Mouse (Mus musculus) hindbrain, embryonic 12.5 days (tissue): ENCODE measurements around the gene Svs1. TPM values are rescaled to one million over a fixed set of nuclear protein-coding genes. Genes with fewer than 3 reads are reported as not detected.

Experiments
- ATAC-seq: fragments of 200-750 bp; cut with Nextera tagmentation; 2 replicates; pipeline ENCODE4 v1.8.0; 2017; ENCODE audit warnings: moderate TSS enrichment; ENCODE audit not compliant: low FRiP score
- H3K27ac ChIP-seq: fragments of 300-500 bp; sonication (generic); 2 replicates; pipeline ENCODE4 v1.5.1; 2016; ENCODE audit warnings: mild to moderate bottlenecking
- H3K27me3 ChIP-seq: fragments of 300-500 bp; sonication (generic); 2 replicates; pipeline ENCODE4 v1.6.1; 2016; ENCODE audit warnings: mild to moderate bottlenecking
- H3K36me3 ChIP-seq: fragments of 300-500 bp; sonication (generic); 2 replicates; pipeline ENCODE4 v1.6.1; 2016; ENCODE audit warnings: mild to moderate bottlenecking
- H3K4me1 ChIP-seq: fragments of 300-500 bp; sonication (generic); 2 replicates; pipeline ENCODE4 v1.6.1; 2016
- H3K4me2 ChIP-seq: fragments of 300-500 bp; sonication (generic); replicated peaks from 2 replicates; pipeline ENCODE4 v1.6.1; 2016; ENCODE audit warnings: mild to moderate bottlenecking
- H3K4me3 ChIP-seq: fragments of 300-500 bp; sonication (generic); 2 replicates; pipeline ENCODE4 v1.5.1; 2016; ENCODE audit warnings: mild to moderate bottlenecking
- H3K9ac ChIP-seq: fragments of 300-500 bp; sonication (generic); 2 replicates; pipeline ENCODE4 v1.6.1; 2016; ENCODE audit warnings: mild to moderate bottlenecking, moderate library complexity
- H3K9me3 ChIP-seq: fragments of 300-500 bp; sonication (generic); replicated peaks from 2 replicates; pipeline ENCODE4 v1.6.1; 2016; ENCODE audit warnings: mild to moderate bottlenecking
- WGBS: fragments of 180-500 bp; shearing (Covaris S2); methylation state at CpG from one replicate; pipeline ENCODE4 v1.1.7; 2016; 5-methylcytosine and 5-hydroxymethylcytosine counted together
- polyA plus RNA-seq: library from polyadenylated mRNA; unstranded; fragments of >200 nt; fragmentation: Nextera tagmentation; extraction: Ambion mirVana; gene quantifications from 2 replicates; pipeline ENCODE4 v1.2.1, GENCODE M21; 2016

Svs1 gene
- polyA plus RNA-seq, 1 experiment from 2014 or later: not detected

GRCm38 (mm10) chr6:49013458-49013857 is 26.8 kb downstream of the Svs1 start:
- ATAC-seq: no peak
- Histone ChIP-seq H3K4me2 (no peak overlapping the region), H3K4me3 (no peak overlapping the region), H3K27me3 (no peaks in the 10 kb centered on the region), H3K27ac (no peak overlapping the region), H3K4me1 (peaks cover 2% of the 10 kb centered on the region; the same call in 1 of the 2 replicates), H3K36me3 (no peaks in the 10 kb centered on the region), H3K9ac (no peak overlapping the region), H3K9me3 (no peaks in the 10 kb centered on the region; the same call in 1 of the 2 replicates)
- 91% methylated on average over 3 of the region's 3 CpGs for WGBS

GRCm38 (mm10) chr6:49017150-49017549 is 30.5 kb downstream of the Svs1 start:
- Histone ChIP-seq H3K9ac (no peak overlapping the region), H3K9me3 (no peaks in the 10 kb centered on the region), H3K27me3 (no peaks in the 10 kb centered on the region), H3K4me1 (0 out of 2 replicates have a peak, but pooled peaks cover 2% of the 10 kb centered on the region), H3K36me3 (no peaks in the 10 kb centered on the region), H3K27ac (no peak overlapping the region), H3K4me3 (no peak overlapping the region), H3K4me2 (no peak overlapping the region)
- ATAC-seq: no peak
- 72% methylated on average over 12 of the region's 12 CpGs for WGBS

- Histone ChIP-seq H3K27ac (no peak overlapping the region), H3K9me3 (no peaks in the 10 kb centered on the region), H3K4me2 (no peak overlapping the region), H3K27me3 (no peaks in the 10 kb centered on the region), H3K36me3 (no peaks in the 10 kb centered on the region), H3K4me1 (0 out of 2 replicates have a peak, but pooled peaks cover 2% of the 10 kb centered on the region), H3K4me3 (no peak overlapping the region), H3K9ac (no peak overlapping the region)
- ATAC-seq: no peak
- 88% methylated on average over 1 of the region's 1 CpGs for WGBS
These were observed 32.7 kb downstream of the Svs1 start for GRCm38 (mm10) chr6:49019341-49019740.

GRCm38 (mm10) chr6:49021141-49022012 is 34.7 kb downstream of the Svs1 start:
- H3K36me3 ChIP-seq: no peaks in the 10 kb centered on the region
- no peak overlapping the region for H3K27ac ChIP-seq
- H3K9ac ChIP-seq: no peak overlapping the region
- ATAC-seq: 0 out of 2 replicates have a peak, but pooled peaks have one; percentile 46
- no peak overlapping the region for H3K4me2 ChIP-seq
- no peaks in the 10 kb centered on the region for H3K9me3 ChIP-seq
- H3K4me1 ChIP-seq: 0 out of 2 replicates have a peak, but pooled peaks cover 2% of the 10 kb centered on the region
- WGBS: 66% methylated on average over 14 of the region's 14 CpGs
- no peaks in the 10 kb centered on the region for H3K27me3 ChIP-seq
- no peak overlapping the region for H3K4me3 ChIP-seq

GRCm38 (mm10) chr6:49022384-49022783 is 35.7 kb downstream of the Svs1 start:
- Histone ChIP-seq H3K27me3 (no peaks in the 10 kb centered on the region), H3K36me3 (no peaks in the 10 kb centered on the region), H3K9me3 (no peaks in the 10 kb centered on the region), H3K27ac (no peak overlapping the region), H3K4me1 (0 out of 2 replicates have a peak, but pooled peaks cover 2% of the 10 kb centered on the region), H3K4me3 (no peak overlapping the region), H3K9ac (no peak overlapping the region), H3K4me2 (no peak overlapping the region)
- ATAC-seq: no peak
- 86% methylated on average over 2 of the region's 2 CpGs for WGBS

- no peak overlapping the region for H3K4me2 ChIP-seq
- H3K27me3 ChIP-seq: no peaks in the 10 kb centered on the region
- no peaks in the 10 kb centered on the region for H3K36me3 ChIP-seq
- no peak overlapping the region for H3K4me3 ChIP-seq
- H3K4me1 ChIP-seq: 0 out of 2 replicates have a peak, but pooled peaks cover 2% of the 10 kb centered on the region
- no peak for ATAC-seq
- no peak overlapping the region for H3K9ac ChIP-seq
- H3K27ac ChIP-seq: no peak overlapping the region
- no peaks in the 10 kb centered on the region for H3K9me3 ChIP-seq
- WGBS: 83% methylated on average over 10 of the region's 10 CpGs
These were observed 36.7 kb downstream of the Svs1 start for GRCm38 (mm10) chr6:49023315-49023714.

GRCm38 (mm10) chr6:49025290-49025689 is 38.6 kb downstream of the Svs1 start:
- ATAC-seq: no peak
- H3K27ac ChIP-seq: no peak overlapping the region
- H3K4me3 ChIP-seq: no peak overlapping the region
- H3K9me3 ChIP-seq: no peaks in the 10 kb centered on the region
- no peak overlapping the region for H3K9ac ChIP-seq
- H3K4me2 ChIP-seq: no peak overlapping the region
- WGBS: 88% methylated on average over 7 of the region's 7 CpGs
- no peaks in the 10 kb centered on the region for H3K36me3 ChIP-seq
- 0 out of 2 replicates have a peak, but pooled peaks cover 2% of the 10 kb centered on the region for H3K4me1 ChIP-seq
- H3K27me3 ChIP-seq: no peaks in the 10 kb centered on the region

- no peaks in the 10 kb centered on the region for H3K36me3 ChIP-seq
- no peak overlapping the region for H3K4me2 ChIP-seq
- no peaks in the 10 kb centered on the region for H3K4me1 ChIP-seq
- ATAC-seq: no peak
- no peak overlapping the region for H3K27ac ChIP-seq
- 90% methylated on average over 5 of the region's 5 CpGs for WGBS
- no peaks in the 10 kb centered on the region for H3K9me3 ChIP-seq
- H3K4me3 ChIP-seq: no peak overlapping the region
- no peaks in the 10 kb centered on the region for H3K27me3 ChIP-seq
- H3K9ac ChIP-seq: no peak overlapping the region
These were observed 39.8 kb downstream of the Svs1 start for GRCm38 (mm10) chr6:49026496-49026895.

GRCm38 (mm10) chr6:49028019-49028418 is 41.4 kb downstream of the Svs1 start:
- no peaks in the 10 kb centered on the region for H3K27me3 ChIP-seq
- no peaks in the 10 kb centered on the region for H3K4me1 ChIP-seq
- H3K4me3 ChIP-seq: no peak overlapping the region
- no peak overlapping the region for H3K9ac ChIP-seq
- 86% methylated on average over 6 of the region's 6 CpGs for WGBS
- no peaks in the 10 kb centered on the region for H3K36me3 ChIP-seq
- no peaks in the 10 kb centered on the region for H3K9me3 ChIP-seq
- no peak overlapping the region for H3K4me2 ChIP-seq
- no peak overlapping the region for H3K27ac ChIP-seq
- no peak for ATAC-seq

GRCm38 (mm10) chr6:49028708-49029107 is 42.0 kb downstream of the Svs1 start:
- Histone ChIP-seq H3K4me2 (no peak overlapping the region), H3K36me3 (no peaks in the 10 kb centered on the region), H3K9ac (no peak overlapping the region), H3K27ac (no peak overlapping the region), H3K4me1 (no peaks in the 10 kb centered on the region), H3K4me3 (no peak overlapping the region), H3K27me3 (no peaks in the 10 kb centered on the region), H3K9me3 (no peaks in the 10 kb centered on the region)
- WGBS: 84% methylated on average over 3 of the region's 3 CpGs
- ATAC-seq: no peak

- Histone ChIP-seq H3K4me2 (no peak overlapping the region), H3K27me3 (no peaks in the 10 kb centered on the region), H3K9me3 (no peaks in the 10 kb centered on the region), H3K36me3 (no peaks in the 10 kb centered on the region), H3K27ac (no peak overlapping the region), H3K4me1 (no peaks in the 10 kb centered on the region), H3K4me3 (no peak overlapping the region), H3K9ac (no peak overlapping the region)
- WGBS: 87% methylated on average over 4 of the region's 4 CpGs
- no peak for ATAC-seq
These were observed 44.6 kb downstream of the Svs1 start for GRCm38 (mm10) chr6:49031230-49031629.

- no peaks in the 10 kb centered on the region for H3K9me3 ChIP-seq
- H3K4me1 ChIP-seq: no peaks in the 10 kb centered on the region; the same call in 1 of the 2 replicates
- ATAC-seq: no peak
- no peaks in the 10 kb centered on the region for H3K36me3 ChIP-seq
- whole genome bisulfite sequencing: 72% methylated on average over 4 of the region's 4 CpGs
- no peak overlapping the region for H3K4me3 ChIP-seq
- no peak overlapping the region for H3K4me2 ChIP-seq
- H3K27ac ChIP-seq: no peak overlapping the region
- H3K27me3 ChIP-seq: peaks cover 10% of the 10 kb centered on the region; the same call in 1 of the 2 replicates
- H3K9ac ChIP-seq: no peak overlapping the region
These were observed 46.1 kb downstream of the Svs1 start for GRCm38 (mm10) chr6:49032783-49033182.
